Mouse (Mus musculus): Measurements from ENCODE around the gene Cflar.

Gene Cflar

GRCm38 (mm10) chr1:58712076-58713061, 1.1 kb downstream of the Cflar start:
- DNase-seq, result peak; percentile 72

- DNase-seq, result peak; percentile 85
These were observed 2.0 kb downstream of the Cflar start for GRCm38 (mm10) chr1:58713081-58713892.

DNA sequence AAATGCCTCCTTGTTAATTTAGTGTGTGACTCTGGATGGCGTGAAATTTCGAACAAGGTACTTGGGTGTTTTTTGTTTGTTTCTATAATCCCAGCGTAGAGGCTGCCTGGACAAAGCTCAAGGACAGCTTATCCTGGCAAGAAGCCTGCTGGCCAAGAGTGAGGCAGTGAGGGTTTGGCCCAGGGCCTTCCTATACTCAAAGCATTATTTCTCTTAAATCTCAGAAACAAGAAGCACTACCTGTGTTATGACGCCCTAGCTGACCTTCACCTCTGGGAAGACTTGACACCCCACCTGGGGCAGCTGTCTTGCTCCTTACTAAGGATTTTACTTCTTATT, 2.6 kb downstream of the Cflar start:
- DNase-seq, result peak; percentile 28

DNA sequence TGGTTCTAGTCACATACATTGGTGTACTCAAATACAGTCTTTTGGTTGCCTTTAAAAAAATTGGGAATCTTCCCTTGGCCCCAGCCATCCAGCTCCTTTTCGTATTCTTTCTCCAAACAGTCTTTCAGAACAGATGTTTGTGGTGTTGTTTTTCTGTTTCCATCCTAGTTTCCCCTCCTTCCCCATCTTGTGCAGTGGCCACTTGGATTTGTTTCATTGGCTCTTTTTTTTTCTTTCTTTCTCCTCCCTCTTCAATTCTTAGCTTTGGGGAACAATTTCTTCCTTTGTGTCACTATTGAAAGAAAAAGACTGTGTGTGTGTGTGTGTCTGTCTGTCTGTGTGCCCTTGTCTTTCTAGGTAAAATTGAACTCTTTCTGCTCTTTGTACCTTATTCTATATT, 3.1 kb downstream of the Cflar start:
- DNase-seq, result no peak

GRCm38 (mm10) chr1:58715536-58715935, 4.2 kb downstream of the Cflar start:
- no peak for DNase-seq

GRCm38 (mm10) chr1:58716162-58716882, 5.0 kb downstream of the Cflar start:
- DNase-seq, result no peak

- DNase-seq, result no peak
These were observed 5.5 kb downstream of the Cflar start for GRCm38 (mm10) chr1:58716883-58717220.

- DNase-seq, result no peak
These were observed 6.4 kb downstream of the Cflar start for GRCm38 (mm10) chr1:58717589-58718270.

- no peak for DNase-seq
These were observed 8.1 kb downstream of the Cflar start for GRCm38 (mm10) chr1:58719356-58719945.

DNA sequence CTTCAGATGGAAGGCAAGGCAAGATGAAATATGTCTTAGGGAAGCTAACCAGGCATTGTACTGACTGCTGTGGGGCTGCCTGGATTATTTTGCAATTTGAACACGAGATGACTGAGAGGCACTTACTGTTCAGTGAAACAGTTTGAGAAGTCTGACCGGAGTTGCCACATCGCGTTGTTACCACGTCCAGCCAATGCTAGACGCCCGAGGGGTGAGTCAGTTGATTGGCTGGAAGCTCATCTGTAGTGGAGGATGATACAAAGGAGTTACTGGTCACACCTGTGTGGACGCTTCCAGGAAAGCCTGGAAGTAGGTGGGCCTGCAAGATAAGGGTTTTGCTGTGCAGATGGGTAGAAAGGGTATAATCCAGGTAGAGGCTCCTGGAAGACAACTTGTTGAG, 8.8 kb downstream of the Cflar start:
- DNase-seq, result no peak

GRCm38 (mm10) chr1:58720988-58721387, 9.7 kb downstream of the Cflar start:
- no peak for DNase-seq

DNA sequence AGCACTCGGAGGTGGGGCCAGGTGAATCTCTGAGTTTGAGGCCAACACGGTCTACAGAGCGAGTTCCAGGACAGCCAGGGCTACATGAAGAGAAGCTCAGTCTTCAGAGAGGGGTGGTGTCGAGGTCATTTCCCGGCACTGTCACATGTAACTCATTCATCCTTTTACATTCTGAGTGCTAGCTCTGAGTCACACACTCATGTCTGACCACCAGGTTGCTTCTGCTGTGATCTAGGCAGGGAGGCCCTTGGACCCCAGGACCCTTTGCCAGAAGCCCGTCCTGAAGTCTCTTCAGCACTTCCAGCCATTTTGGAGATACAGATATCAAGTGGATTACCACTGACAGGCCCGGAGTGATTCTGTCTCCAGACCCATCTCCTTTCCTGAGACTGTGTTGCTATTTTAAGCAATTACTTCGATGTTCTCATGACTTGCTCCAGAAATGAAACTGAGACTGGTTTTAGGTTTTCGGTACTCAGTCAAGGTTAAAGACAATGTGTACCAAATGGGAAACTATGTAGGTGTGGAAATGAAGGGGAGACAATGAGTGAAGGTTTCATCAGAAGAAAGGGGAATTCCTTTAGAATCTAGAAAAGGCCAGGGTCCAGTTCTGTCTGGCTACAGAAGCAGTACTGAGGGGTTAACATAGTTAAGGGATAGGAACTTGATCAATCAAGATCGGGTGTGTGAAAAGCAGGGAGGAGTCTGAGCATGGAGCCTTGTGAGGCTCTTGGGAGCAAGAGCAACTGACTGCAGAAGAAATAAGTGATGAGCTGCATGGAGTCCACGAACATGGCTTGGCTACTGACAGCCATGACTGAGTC, 11.0 kb downstream of the Cflar start:
- DNase-seq, result no peak

DNA sequence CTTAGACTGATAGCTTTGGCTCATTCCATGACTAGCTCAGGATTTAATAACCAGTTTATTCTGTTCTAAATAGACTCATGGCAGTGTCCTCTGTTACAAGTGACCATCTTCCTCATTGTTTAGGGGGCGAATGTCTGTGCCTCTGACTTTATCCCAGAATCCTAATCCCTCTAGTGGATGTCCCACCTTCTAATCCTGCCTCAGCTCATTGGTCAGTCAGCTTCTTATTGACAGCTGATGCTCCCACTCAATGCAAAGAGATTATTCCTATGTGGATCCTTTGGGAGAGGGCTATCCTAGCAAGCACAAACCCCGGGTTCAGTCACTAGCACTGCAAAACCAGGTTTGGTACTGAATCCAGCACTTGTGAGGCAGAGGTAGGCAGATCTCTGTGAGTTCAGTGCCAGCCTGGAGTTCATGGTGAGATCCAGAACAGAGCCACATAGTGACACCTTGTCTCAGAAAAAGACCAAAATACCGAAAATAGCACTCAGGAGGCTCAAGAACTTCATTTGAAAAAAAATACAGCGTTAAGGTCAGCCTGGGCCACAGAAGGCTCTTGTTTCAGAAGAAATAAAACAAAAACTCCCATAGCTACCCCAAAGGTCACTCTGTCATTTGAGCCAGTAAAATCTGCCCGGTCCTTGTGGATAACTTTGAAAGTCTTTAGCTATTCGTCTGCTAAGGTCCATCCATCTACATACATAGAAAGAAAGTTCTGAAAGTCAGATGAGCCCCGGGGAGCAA, 11.9 kb downstream of the Cflar start:
- no peak for DNase-seq

GRCm38 (mm10) chr1:58723809-58724405, 12.6 kb downstream of the Cflar start:
- peak; percentile 14 for DNase-seq

- no peak for DNase-seq
These were observed 13.2 kb downstream of the Cflar start for GRCm38 (mm10) chr1:58724533-58724932.

DNA sequence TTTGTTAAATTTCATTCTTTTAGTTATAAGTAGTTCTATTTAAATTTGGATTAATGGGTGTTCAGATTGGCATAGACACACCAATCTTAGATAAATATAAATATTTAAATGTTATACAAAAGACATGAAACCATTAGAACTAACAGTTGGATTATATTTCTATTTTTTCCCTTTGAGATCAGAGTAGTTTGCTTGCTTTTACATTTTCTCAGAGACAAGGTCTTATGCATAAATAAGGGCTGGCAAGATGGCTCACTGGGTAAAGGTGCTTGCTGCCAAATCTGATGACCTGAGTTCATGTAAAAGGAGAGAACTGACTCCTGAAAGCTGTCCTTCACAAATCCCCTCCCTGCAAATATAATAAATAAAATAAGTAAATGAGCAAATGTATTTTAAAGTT, 13.8 kb downstream of the Cflar start:
- no peak for DNase-seq

DNA sequence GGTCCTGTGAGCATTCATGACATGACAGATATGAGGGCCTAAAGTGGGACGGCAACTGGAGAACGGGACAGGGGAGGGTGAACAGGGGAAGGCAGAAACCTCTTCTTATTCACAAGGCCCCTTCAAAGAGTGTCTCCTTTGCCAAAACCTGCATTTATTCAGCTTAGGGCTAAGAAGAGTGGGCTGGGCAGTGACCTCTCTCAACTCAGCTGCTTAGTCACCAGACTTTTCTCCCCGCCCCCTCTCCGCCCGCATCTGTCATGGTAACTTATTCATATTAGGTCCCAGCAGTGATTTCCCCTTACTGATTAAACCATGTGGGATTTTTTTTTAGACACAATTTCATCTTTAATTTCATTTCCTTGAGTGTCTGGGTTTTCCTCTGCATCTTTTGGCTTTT, 14.5 kb downstream of the Cflar start:
- DNase-seq, result no peak

- no peak for DNase-seq
These were observed 15.9 kb downstream of the Cflar start for GRCm38 (mm10) chr1:58727019-58727746.

All from embryo, embryonic 11 days (tissue).